Mouse (Mus musculus) brain, embryonic 14.5 days (tissue): ENCODE data around the gene Sh3bp2. TPM values are rescaled to one million over a fixed set of nuclear protein-coding genes. Genes with fewer than 3 reads are reported as not detected.

Experiments
- DNase-seq: peaks from one replicate; pipeline ENCODE4 v3.0.0-alpha.2; 2011; ENCODE audit warnings: low read depth
- CTCF ChIP-seq: fragments of 200-500 bp; IDR thresholded peaks from 2 replicates; pipeline ENCODE4 v1.5.1; 2012; ENCODE audit warnings: inconsistent platforms, mild to moderate bottlenecking, moderate library complexity, borderline replicate concordance; ENCODE audit not compliant: insufficient read depth, insufficient read length; ENCODE audit errors: extremely low read depth
- POLR2A ChIP-seq: fragments of 200-500 bp; IDR thresholded peaks from 2 replicates; pipeline ENCODE4 v1.6.1; 2012; ENCODE audit warnings: mild to moderate bottlenecking, inconsistent platforms, borderline replicate concordance; ENCODE audit not compliant: poor library complexity, insufficient read depth, insufficient read length, severe bottlenecking; ENCODE audit errors: extremely low read depth
- polyA plus RNA-seq: library from polyadenylated mRNA; depleted of rRNA; stranded (reverse); fragments of >200 nt; gene quantifications from 2 replicates; pipeline ENCODE4 v1.2.3, GENCODE M21; 2012

The Sh3bp2 gene
- polyA plus RNA-seq, 1 experiment: 39.8 TPM

- TF ChIP-seq POLR2A (no peak), CTCF (no peak)
- no peak for DNase-seq
Measured at GRCm38 (mm10) chr5:34512486-34512885, 13.2 kb upstream of the Sh3bp2 start.

- DNase-seq: peak; percentile 94
- 0 out of 2 replicates have a peak, but pooled peaks have one; percentile 13 for TF ChIP-seq POLR2A
- no peak for TF ChIP-seq CTCF
Measured at GRCm38 (mm10) chr5:34513466-34514217, 12.0 kb upstream of the Sh3bp2 start, which contains the start of gene Tnip2. Gene Tnip2, minus strand, starts transcription at chr5:34513991.

GRCm38 (mm10) chr5:34514218-34514566 lies 11.4 kb upstream of the Sh3bp2 start:
- no peak for TF ChIP-seq CTCF
- no peak for TF ChIP-seq POLR2A
- no peak for DNase-seq

- DNase-seq: no peak
- TF ChIP-seq POLR2A (no peak), CTCF (no peak)
Measured at GRCm38 (mm10) chr5:34515096-34515495, 10.5 kb upstream of the Sh3bp2 start.

- DNase-seq: peak; percentile 63
- TF ChIP-seq POLR2A (no peak), CTCF (peak; percentile 80)
Measured at GRCm38 (mm10) chr5:34517913-34518312, 7.7 kb upstream of the Sh3bp2 start.

- no peak for TF ChIP-seq POLR2A
- TF ChIP-seq CTCF: no peak
- DNase-seq: no peak
Measured at GRCm38 (mm10) chr5:34519389-34519910, 6.2 kb upstream of the Sh3bp2 start.

GRCm38 (mm10) chr5:34520458-34521209 lies 5.0 kb upstream of the Sh3bp2 start:
- DNase-seq: no peak
- no peak for TF ChIP-seq POLR2A
- no peak for TF ChIP-seq CTCF

- TF ChIP-seq CTCF (no peak), POLR2A (no peak)
- DNase-seq: no peak
Measured at GRCm38 (mm10) chr5:34521337-34521736, 4.3 kb upstream of the Sh3bp2 start.

- TF ChIP-seq CTCF: no peak
- no peak for TF ChIP-seq POLR2A
- DNase-seq: no peak
Measured at GRCm38 (mm10) chr5:34523958-34524485, 1.6 kb upstream of the Sh3bp2 start.

- TF ChIP-seq CTCF (no peak), POLR2A (no peak)
- DNase-seq: no peak
Measured at GRCm38 (mm10) chr5:34524511-34524910, 1.1 kb upstream of the Sh3bp2 start.

GRCm38 (mm10) chr5:34526477-34526775 lies 788 bp downstream of the Sh3bp2 start:
- DNase-seq: no peak
- no peak for TF ChIP-seq POLR2A
- TF ChIP-seq CTCF: no peak

- no peak for TF ChIP-seq CTCF
- TF ChIP-seq POLR2A: no peak
- DNase-seq: no peak
Measured at GRCm38 (mm10) chr5:34527352-34527751, 1.7 kb downstream of the Sh3bp2 start.

- TF ChIP-seq CTCF: no peak
- TF ChIP-seq POLR2A: no peak
Measured at GRCm38 (mm10) chr5:34528724-34529123, 3.1 kb downstream of the Sh3bp2 start.

More at GRCm38 (mm10) chr5:34528724-34529123, 3.1 kb downstream of the Sh3bp2 start:
- DNase-seq: no peak
